ENCODE assay signal across 9 mouse cellular contexts in genomic region chr3:52322401-52323385, GRCm38 (mm10). TPM values are rescaled to one million over a fixed set of nuclear protein-coding genes. Genes with fewer than 3 reads are reported as not detected.
DNase-seq lines count a peak whose midpoint lies in the region; ATAC-seq and TF ChIP-seq lines count a peak whose summit lies in the region.
"Had no signal": no experiment of that assay in that cellular context is flagged by ENCODE, and none has a peak within 500 bp of the region (broad histone marks: within the 10 kb centered on the region; RNA-seq: fewer than 3 reads in every experiment).

No protein-coding gene starts in this region.

- H3K4me2 ChIP-seq in hindbrain, postnatal 0 days (ENCODE audit: low read depth, low read length): no peak overlapping the region
- H3K4me2 ChIP-seq in hindbrain, embryonic 16.5 days (ENCODE audit: low read length): no peak overlapping the region
- no peak overlapping the region for H3K4me2 ChIP-seq in limb, embryonic 11.5 days (ENCODE audit: low read depth, severe bottlenecking)
- no peak overlapping the region for H3K4me2 ChIP-seq in neural tube, embryonic 15.5 days

- 37% methylated on average over 9 of the region's 9 CpGs for WGBS in hindbrain, postnatal 0 days
- WGBS in hindbrain, embryonic 16.5 days: 42% methylated on average over 9 of the region's 9 CpGs
- WGBS in limb, embryonic 11.5 days: 17% methylated on average over 9 of the region's 9 CpGs
- WGBS in neural tube, embryonic 15.5 days: 42% methylated on average over 9 of the region's 9 CpGs

- H3K36me3 ChIP-seq in hindbrain, postnatal 0 days (ENCODE audit: insufficient read depth, low read length): no peaks in the 10 kb centered on the region
- no peaks in the 10 kb centered on the region for H3K36me3 ChIP-seq in hindbrain, embryonic 16.5 days (ENCODE audit: control insufficient read depth, insufficient read depth, low read length)
- no peaks in the 10 kb centered on the region for H3K36me3 ChIP-seq in limb, embryonic 11.5 days (ENCODE audit: control insufficient read depth, insufficient read depth, low read length)
- no peaks in the 10 kb centered on the region for H3K36me3 ChIP-seq in neural tube, embryonic 15.5 days

- TF ChIP-seq POLR2A in brain, embryonic 14.5 days (IDR thresholded peaks at IDR 0.05; ENCODE audit: borderline replicate concordance, extremely low read depth, insufficient read depth, insufficient read length, poor library complexity, severe bottlenecking): no peak

- H3K9ac ChIP-seq in hindbrain, postnatal 0 days (replicated peaks; ENCODE audit: low read length): no peak overlapping the region
- H3K9ac ChIP-seq in hindbrain, embryonic 16.5 days (ENCODE audit: low read depth, low read length): no peak overlapping the region
- H3K9ac ChIP-seq in limb, embryonic 11.5 days (ENCODE audit: low read length): no peak overlapping the region; the same call in 1 of the 2 replicates
- no peak overlapping the region for H3K9ac ChIP-seq in neural tube, embryonic 15.5 days (replicated peaks)
- H3K9ac ChIP-seq: liver, embryonic 14.5 days had no signal

- H3K4me3 ChIP-seq in hindbrain, postnatal 0 days (ENCODE audit: low read length): no peak overlapping the region
- no peak overlapping the region for H3K4me3 ChIP-seq in hindbrain, embryonic 16.5 days (ENCODE audit: low read length)
- no peak overlapping the region for H3K4me3 ChIP-seq in limb, embryonic 11.5 days (ENCODE audit: low read depth, low read length)
- H3K4me3 ChIP-seq in neural tube, embryonic 15.5 days (replicated peaks): no peak overlapping the region

- H3K27me3 ChIP-seq in hindbrain, postnatal 0 days (ENCODE audit: insufficient read depth, low read length): no peaks in the 10 kb centered on the region
- H3K27me3 ChIP-seq in hindbrain, embryonic 16.5 days (replicated peaks; ENCODE audit: control insufficient read depth, insufficient read depth, low read length): no peaks in the 10 kb centered on the region
- no peaks in the 10 kb centered on the region for H3K27me3 ChIP-seq in limb, embryonic 11.5 days (ENCODE audit: control insufficient read depth, insufficient read depth, low read length)
- H3K27me3 ChIP-seq in neural tube, embryonic 15.5 days (replicated peaks): no peaks in the 10 kb centered on the region

- H3K4me1 ChIP-seq in hindbrain, postnatal 0 days (ENCODE audit: insufficient read depth, low read length): peaks cover 14% of the 10 kb centered on the region; the same call in 1 of the 2 replicates
- H3K4me1 ChIP-seq in hindbrain, embryonic 16.5 days (ENCODE audit: control insufficient read depth, insufficient read depth, low read depth, low read length): peaks cover 5% of the 10 kb centered on the region
- H3K4me1 ChIP-seq in limb, embryonic 11.5 days (ENCODE audit: control insufficient read depth, insufficient read depth, low read length): peaks cover 15% of the 10 kb centered on the region
- H3K4me1 ChIP-seq in neural tube, embryonic 15.5 days: peaks cover 6% of the 10 kb centered on the region

- no peaks in the 10 kb centered on the region for H3K9me3 ChIP-seq in hindbrain, postnatal 0 days (ENCODE audit: low read length)
- no peaks in the 10 kb centered on the region for H3K9me3 ChIP-seq in hindbrain, embryonic 16.5 days (ENCODE audit: control insufficient read depth, low read length)
- H3K9me3 ChIP-seq in limb, embryonic 11.5 days (ENCODE audit: control insufficient read depth, low read length): no peaks in the 10 kb centered on the region
- H3K9me3 ChIP-seq in neural tube, embryonic 15.5 days (replicated peaks): no peaks in the 10 kb centered on the region

- H3K27ac ChIP-seq in hindbrain, postnatal 0 days: no peak overlapping the region
- H3K27ac ChIP-seq in hindbrain, embryonic 16.5 days (ENCODE audit: low read depth, low read length): no peak overlapping the region
- H3K27ac ChIP-seq in limb, embryonic 11.5 days (replicated peaks; ENCODE audit: low read depth, low read length): no peak overlapping the region
- H3K27ac ChIP-seq in neural tube, embryonic 15.5 days (replicated peaks): no peak overlapping the region
- H3K27ac ChIP-seq: liver, embryonic 14.5 days had no signal

- no peak for TF ChIP-seq CTCF in hindbrain, postnatal 0 days (IDR thresholded peaks at IDR 0.05; ENCODE audit: low read depth)
- no peak for TF ChIP-seq CTCF in brain, embryonic 14.5 days (IDR thresholded peaks at IDR 0.05; ENCODE audit: borderline replicate concordance, extremely low read depth, insufficient read depth, insufficient read length)

- DNase-seq in hindbrain, postnatal 0 days (ENCODE audit: low spot score): peak; percentile 25
- DNase-seq in CD4-positive helper T cell, adult 2 months (ENCODE audit: low read depth, low spot score): peak; percentile 49
- peak; percentile 65 for DNase-seq in brain, embryonic 14.5 days (ENCODE audit: low read depth)
- DNase-seq in limb, embryonic 11.5 days (ENCODE audit: low spot score): peak; percentile 49
- DNase-seq in ovary, adult 18-20 months (ENCODE audit: low spot score): no peak
- DNase-seq in cerebellum, postnatal 4 days (ENCODE audit: low spot score in 2 of 2): no peak

- ATAC-seq in hindbrain, postnatal 0 days: no peak
- ATAC-seq in hindbrain, embryonic 16.5 days: no peak
- no peak for ATAC-seq in limb, embryonic 11.5 days (ENCODE audit: insufficient number of reproducible peaks, low FRiP score, low TSS enrichment, low read depth)
- ATAC-seq in neural tube, embryonic 15.5 days (ENCODE audit: low FRiP score): no peak

RNA-seq across cellular contexts. Expression of gene Foxo1, which starts 54.6 kb away (rescaled TPM):
- total RNA-seq in hindbrain, postnatal 0 days (2014; rRNA removed): 4.8 and 5.2 TPM in 2 replicates
- polyA plus RNA-seq in hindbrain, postnatal 0 days (2015; fragmentation: Nextera tagmentation; extraction: Ambion mirVana): 3.1 and 3.2 TPM in 2 replicates
- 2.3 and 3.0 TPM in 2 replicates for polyA plus RNA-seq in hindbrain, embryonic 16.5 days (2015; fragmentation: Nextera tagmentation; extraction: Ambion mirVana)
- 3.5 and 5.8 TPM in 2 replicates for polyA plus RNA-seq in brain, embryonic 14.5 days (2012; rRNA removed)
- 5.9 and 6.3 TPM in 2 replicates for polyA plus RNA-seq in limb, embryonic 11.5 days (2014; fragmentation: Nextera tagmentation; extraction: Ambion mirVana)
- polyA plus RNA-seq in neural tube, embryonic 15.5 days (2015; fragmentation: Nextera tagmentation; extraction: Ambion mirVana): 2.7 and 3.5 TPM in 2 replicates

Comparison
In these comparisons a context has a peak if more than half of its experiments do, and no peak if none do; other contexts are left out.
1. DNase-seq: peak in hindbrain, postnatal 0 days (single experiment), CD4-positive helper T cell, adult 2 months (single experiment), brain, embryonic 14.5 days (single experiment) and limb, embryonic 11.5 days (single experiment); none in ovary, adult 18-20 months (single experiment) and cerebellum, postnatal 4 days (0 of 2).